ENCODE assay signal across 12 mouse cellular contexts in the genomic region with DNA sequence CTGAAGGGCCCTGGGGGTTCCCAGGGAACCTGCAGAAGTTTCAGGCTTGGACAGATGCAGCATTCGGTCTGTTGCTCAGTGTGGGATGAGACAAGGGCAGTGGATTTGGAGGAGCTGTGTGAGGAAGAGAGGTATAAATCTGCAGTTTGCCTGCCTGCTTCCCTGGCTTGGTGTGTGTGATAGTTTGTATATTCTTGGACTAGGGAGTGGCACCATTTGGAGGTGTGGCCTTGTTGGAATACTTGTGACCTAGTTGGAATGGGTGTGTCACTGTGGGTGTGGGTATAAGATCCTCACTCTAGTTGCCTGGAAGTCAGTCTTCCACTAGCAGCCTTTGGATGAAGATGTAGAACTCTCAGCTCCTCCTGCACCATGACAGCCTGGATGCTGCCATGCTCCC. TPM values are rescaled to one million over a fixed set of nuclear protein-coding genes. Genes with fewer than 3 reads are reported as not detected.
A peak's percentile ranks its signal among the peaks of the same experiment; 100 is the strongest.
DNase-seq lines count a peak whose midpoint lies in the region; ATAC-seq and TF ChIP-seq lines count a peak whose summit lies in the region.
"Not testable (repeated sequence)": the region's sequence is repeated elsewhere in the genome, so short reads cannot be mapped to it uniquely, and the experiment has no call there.
"Had no signal": no experiment of that assay in that cellular context is flagged by ENCODE, and none has a peak within 500 bp of the region (broad histone marks: within the 10 kb centered on the region; RNA-seq: fewer than 3 reads in every experiment).

No protein-coding gene starts in this region.

- not testable (repeated sequence) for H3K27me3 ChIP-seq in heart, adult 2 months (ENCODE audit: control insufficient read depth, insufficient read depth, low read length); intestine, embryonic 16.5 days (replicated peaks; ENCODE audit: control insufficient read depth, insufficient read depth, low read length); liver, embryonic 14.5 days (ENCODE audit: control insufficient read depth, insufficient read depth, low read length); stomach, embryonic 16.5 days (ENCODE audit: control insufficient read depth, insufficient read depth, low read length)

- intact Hi-C loops in heart, adult 2 months (cut with DNase I) = loop anchor here (2.0 to 10.0 kb wide), 2 partner anchors 17 to 951 kb away; a partner anchor contains a TSS

- not testable (repeated sequence) for H3K79me2 ChIP-seq in heart, adult 2 months (replicated peaks; ENCODE audit: control insufficient read depth, insufficient read depth, low read length)

- WGBS in heart, adult 2 months = 58% methylated on average over 1 of the region's 1 CpGs
- 78% methylated on average over 1 of the region's 1 CpGs for WGBS in intestine, embryonic 16.5 days
- 83% methylated on average over 1 of the region's 1 CpGs for WGBS in liver, embryonic 14.5 days (ENCODE audit: insufficient replicate concordance)
- 71% methylated on average over 1 of the region's 1 CpGs for WGBS in stomach, embryonic 16.5 days

- not testable (repeated sequence) for TF ChIP-seq POLR2A in heart, adult 2 months (IDR thresholded peaks at IDR 0.05; ENCODE audit: insufficient read depth, low read depth, low read length)

- H3K9ac ChIP-seq in heart, adult 2 months (ENCODE audit: low read depth, low read length); intestine, embryonic 16.5 days (ENCODE audit: low read depth, low read length); liver, embryonic 14.5 days (replicated peaks): not testable (repeated sequence)
- H3K9ac ChIP-seq in stomach, embryonic 16.5 days (ENCODE audit: low read length) = peak overlapping the region; percentile 7; the same call in 1 of the 2 replicates

- ATAC-seq in erythroblast, adult 5-6 weeks (replicated peaks; ENCODE audit: low FRiP score, poor library complexity, severe bottlenecking) = peak; percentile 48; the same call in 1 of the 2 replicates
- ATAC-seq in intestine, embryonic 16.5 days = peak; percentile 45; the same call in 1 of the 2 replicates
- peak; percentile 49; the same call in 1 of the 2 replicates for ATAC-seq in liver, embryonic 14.5 days (ENCODE audit: insufficient read depth)
- ATAC-seq in stomach, embryonic 16.5 days (ENCODE audit: insufficient read depth, low FRiP score) = not testable (repeated sequence)

- not testable (repeated sequence) for TF ChIP-seq CTCF in heart, adult 2 months (IDR thresholded peaks at IDR 0.05); liver, embryonic 14.5 days (IDR thresholded peaks at IDR 0.05; ENCODE audit: low read depth)

- DNase-seq in R1 (ENCODE audit: low read depth, low spot score) = peak; percentile 75
- DNase-seq in heart, adult 2 months; liver, embryonic 14.5 days (ENCODE audit: low read depth in 3 of 3, low spot score in 3 of 3): not testable (repeated sequence)
- DNase-seq in lung, postnatal 25 days (ENCODE audit: low spot score) = peak; percentile 10

- H3K4me3 ChIP-seq in heart, adult 2 months; intestine, embryonic 16.5 days (ENCODE audit: low read length); stomach, embryonic 16.5 days (replicated peaks; ENCODE audit: low read length): not testable (repeated sequence)
- 0 out of 4 replicates have a peak overlapping the region, but pooled peaks of 1 of the 2 experiments have one; percentile 35 for H3K4me3 ChIP-seq in liver, embryonic 14.5 days (ENCODE audit: insufficient read depth in 1 of 2, low read depth in 2 of 2, low read length in 2 of 2)

- H3K4me1 ChIP-seq in heart, adult 2 months (ENCODE audit: control insufficient read depth, insufficient read depth, low read length); intestine, embryonic 16.5 days (ENCODE audit: control insufficient read depth, insufficient read depth, low read length); stomach, embryonic 16.5 days (ENCODE audit: control insufficient read depth, insufficient read depth, low read length): not testable (repeated sequence)
- H3K4me1 ChIP-seq in liver, embryonic 14.5 days (replicated peaks; ENCODE audit: control insufficient read depth in 2 of 2, insufficient read depth in 2 of 2, low read length in 1 of 2) = peaks cover 15 to 16% of the 10 kb centered on the region in 2 experiments

- H3K9me3 ChIP-seq in intestine, embryonic 16.5 days (ENCODE audit: control insufficient read depth, low read length); liver, embryonic 14.5 days (ENCODE audit: control insufficient read depth, low read length); stomach, embryonic 16.5 days (replicated peaks; ENCODE audit: control insufficient read depth, low read length): not testable (repeated sequence)

- H3K4me2 ChIP-seq in intestine, embryonic 16.5 days (ENCODE audit: low read depth, low read length); stomach, embryonic 16.5 days (ENCODE audit: low read depth, low read length): not testable (repeated sequence)
- peak overlapping the region; percentile 44 for H3K4me2 ChIP-seq in liver, embryonic 14.5 days (ENCODE audit: low read depth)

- H3K27ac ChIP-seq in heart, adult 2 months = peak overlapping the region; percentile 31; the same call in 1 of the 2 replicates
- not testable (repeated sequence) for H3K27ac ChIP-seq in intestine, embryonic 16.5 days (ENCODE audit: low read length)
- H3K27ac ChIP-seq in liver, embryonic 14.5 days = peak overlapping the region; percentile 8
- peak overlapping the region; percentile 28; the same call in 1 of the 2 replicates for H3K27ac ChIP-seq in stomach, embryonic 16.5 days (ENCODE audit: low read length)

- H3K36me3 ChIP-seq in heart, adult 2 months (ENCODE audit: control insufficient read depth, insufficient read depth, low read length); intestine, embryonic 16.5 days (ENCODE audit: control insufficient read depth, insufficient read depth, low read length); liver, embryonic 14.5 days (replicated peaks; ENCODE audit: control insufficient read depth, insufficient read depth, low read depth); stomach, embryonic 16.5 days (ENCODE audit: control insufficient read depth, insufficient read depth, low read length): not testable (repeated sequence)

- TF ChIP-seq EP300 in heart, adult 2 months (IDR thresholded peaks at IDR 0.05; ENCODE audit: insufficient read depth, low read depth, low read length); liver, embryonic 14.5 days (IDR thresholded peaks at IDR 0.05; ENCODE audit: low read depth): not testable (repeated sequence)

RNA-seq across cellular contexts. Expression of a gene that starts 6.2 kb away (rescaled TPM):
- total RNA-seq in erythroblast, adult 5-6 weeks (2015; ENCODE audit: low replicate concordance) = 217 and 220 TPM in 2 replicates
- total RNA-seq in erythroblast, adult 5-6 weeks (2017; ENCODE audit: low replicate concordance) = 219 and 371 TPM in 2 replicates
- total RNA-seq in heart, adult 2 months (2021) = 1 to 10 TPM; 9.1 to 9.2 TPM
- 1.1 and 1.7 TPM in 2 replicates for polyA plus RNA-seq in heart, adult 2 months (2012; rRNA removed)
- polyA plus RNA-seq in intestine, embryonic 16.5 days (2015; fragmentation: Nextera tagmentation; extraction: Ambion mirVana) = 252 and 287 TPM in 2 replicates
- 74.6 and 191 TPM in 2 replicates for polyA plus RNA-seq in liver, embryonic 14.5 days (2012; rRNA removed)
- 280 and 300 TPM in 2 replicates for polyA plus RNA-seq in liver, embryonic 14.5 days (2014; fragmentation: Nextera tagmentation; extraction: Ambion mirVana)
- polyA plus RNA-seq in stomach, embryonic 16.5 days (2015; fragmentation: Nextera tagmentation; extraction: Ambion mirVana) = 221 and 345 TPM in 2 replicates

RNA-seq across cellular contexts. Expression of a gene that starts 17.8 kb away (rescaled TPM):
- 13.8 and 19.9 TPM in 2 replicates for total RNA-seq in erythroblast, adult 5-6 weeks (2015; ENCODE audit: low replicate concordance)
- 13.5 and 35.7 TPM in 2 replicates for total RNA-seq in erythroblast, adult 5-6 weeks (2017; ENCODE audit: low replicate concordance)
- total RNA-seq in heart, adult 2 months (2021) = 10 to 100 TPM; 11.6 to 13.8 TPM
- polyA plus RNA-seq in heart, adult 2 months (2012; rRNA removed) = 5.1 and 6.9 TPM in 2 replicates
- 20.6 and 21.7 TPM in 2 replicates for polyA plus RNA-seq in intestine, embryonic 16.5 days (2015; fragmentation: Nextera tagmentation; extraction: Ambion mirVana)
- 7.5 and 10.6 TPM in 2 replicates for polyA plus RNA-seq in liver, embryonic 14.5 days (2012; rRNA removed)
- polyA plus RNA-seq in liver, embryonic 14.5 days (2014; fragmentation: Nextera tagmentation; extraction: Ambion mirVana) = 14.0 and 14.4 TPM in 2 replicates
- 22.3 and 24.7 TPM in 2 replicates for polyA plus RNA-seq in stomach, embryonic 16.5 days (2015; fragmentation: Nextera tagmentation; extraction: Ambion mirVana)

RNA-seq across cellular contexts. Expression of a gene that starts 49.8 kb away (rescaled TPM):
- total RNA-seq in erythroblast, adult 5-6 weeks (2015; ENCODE audit: low replicate concordance) = 2.5 TPM in 1 of 2 replicates, not detected in the other
- total RNA-seq in erythroblast, adult 5-6 weeks (2017; ENCODE audit: low replicate concordance) = 2.2 and 4.2 TPM in 2 replicates
- total RNA-seq in heart, adult 2 months (2021) = not detected
- polyA plus RNA-seq in heart, adult 2 months (2012; rRNA removed) = 0.29 TPM in 1 of 2 replicates, not detected in the other
- 0.27 TPM in 1 of 2 replicates, not detected in the other for polyA plus RNA-seq in intestine, embryonic 16.5 days (2015; fragmentation: Nextera tagmentation; extraction: Ambion mirVana)
- 0.13 TPM in 1 of 2 replicates, not detected in the other for polyA plus RNA-seq in liver, embryonic 14.5 days (2012; rRNA removed)
- not detected in 2 replicates for polyA plus RNA-seq in liver, embryonic 14.5 days (2014; fragmentation: Nextera tagmentation; extraction: Ambion mirVana)
- polyA plus RNA-seq in stomach, embryonic 16.5 days (2015; fragmentation: Nextera tagmentation; extraction: Ambion mirVana) = 0.74 and 0.81 TPM in 2 replicates
- total RNA-seq: common myeloid progenitor, adult 5-6 weeks; gastrocnemius, adult 18-20 months; heart, postnatal 25 days had no signal
- polyA plus RNA-seq: kidney, postnatal 0 days; thymus, postnatal 0 days had no signal

Comparison
In these comparisons a context has a peak if more than half of its experiments do, and no peak if none do; other contexts are left out.
1. RNA of a gene that starts 6.2 kb away (polyA plus RNA-seq): 221 to 345 TPM in stomach, embryonic 16.5 days, 74.6 to 300 TPM in liver, embryonic 14.5 days and 252 to 287 TPM in intestine, embryonic 16.5 days; 1.1 to 1.7 TPM in heart, adult 2 months; every median in the first group is over 10 times any median in the second.